Mouse (Mus musculus): ENCODE results near the gene Camta2.
A peak's percentile ranks its signal among the peaks of the same experiment; 100 is the strongest.

Gene Camta2

DNA sequence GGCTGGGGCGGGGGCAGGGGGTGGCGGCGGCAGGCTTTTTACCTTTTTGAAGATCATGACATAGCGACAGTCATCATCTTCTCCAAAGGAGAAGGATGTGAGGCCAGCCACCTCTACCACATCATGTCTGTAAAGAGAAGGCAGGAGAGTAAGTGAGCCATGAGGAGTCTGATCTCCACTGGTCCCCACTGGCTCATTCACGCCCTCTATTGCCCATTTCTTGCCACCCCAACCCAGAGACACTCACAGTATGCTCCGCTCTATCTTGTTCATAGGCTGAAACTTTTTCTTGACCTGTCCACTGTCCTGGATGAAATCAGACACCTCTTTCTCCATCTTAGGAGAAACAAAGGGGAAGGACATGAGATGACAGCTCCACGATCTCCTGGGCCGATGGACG is 23.2 kb downstream of the Camta2 start:
- peak; percentile 43 for DNase-seq (ENCODE audit: low read depth, low spot score)

DNA sequence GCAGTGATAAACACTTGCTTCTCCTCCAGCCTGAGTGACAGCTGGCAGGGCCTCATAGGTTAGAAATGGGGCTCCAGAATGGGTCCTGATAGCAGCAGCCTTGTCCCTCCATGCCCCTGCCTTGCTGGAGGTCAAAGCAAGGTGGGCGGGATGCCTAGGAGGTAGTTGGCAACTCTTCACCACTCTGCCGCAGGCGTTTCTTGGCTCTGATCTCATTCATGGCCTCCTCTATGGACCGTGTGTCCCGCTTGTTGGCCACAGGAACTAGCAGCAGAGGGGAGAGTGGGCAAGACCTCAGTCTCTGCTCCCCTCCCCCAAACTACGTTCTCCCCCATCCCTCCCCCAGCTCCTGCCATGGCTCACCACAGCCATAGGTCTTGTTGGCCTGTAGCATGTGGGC is 23.9 kb downstream of the Camta2 start:
- no peak for DNase-seq (ENCODE audit: low read depth, low spot score)

DNA sequence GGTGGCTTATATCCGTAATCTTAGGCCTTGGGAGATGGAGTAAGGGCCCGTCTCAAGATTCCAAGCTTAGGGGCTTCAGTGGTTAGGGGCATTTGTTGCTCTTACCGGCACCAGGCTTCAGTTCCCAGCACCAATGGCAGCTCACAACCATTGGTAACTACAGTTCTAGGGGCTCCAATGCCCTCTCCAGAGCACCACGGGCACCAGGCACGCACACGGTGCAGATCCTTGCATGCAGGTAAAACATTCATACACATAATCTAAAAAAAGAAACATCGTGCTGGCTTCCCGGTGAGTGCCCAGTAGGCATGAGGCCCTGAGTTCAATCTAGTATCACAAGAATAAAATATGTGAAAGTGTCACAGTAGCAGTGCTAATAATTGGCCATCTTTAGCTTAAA is 24.8 kb downstream of the Camta2 start:
- no peak for DNase-seq (ENCODE audit: low read depth, low spot score)

DNA sequence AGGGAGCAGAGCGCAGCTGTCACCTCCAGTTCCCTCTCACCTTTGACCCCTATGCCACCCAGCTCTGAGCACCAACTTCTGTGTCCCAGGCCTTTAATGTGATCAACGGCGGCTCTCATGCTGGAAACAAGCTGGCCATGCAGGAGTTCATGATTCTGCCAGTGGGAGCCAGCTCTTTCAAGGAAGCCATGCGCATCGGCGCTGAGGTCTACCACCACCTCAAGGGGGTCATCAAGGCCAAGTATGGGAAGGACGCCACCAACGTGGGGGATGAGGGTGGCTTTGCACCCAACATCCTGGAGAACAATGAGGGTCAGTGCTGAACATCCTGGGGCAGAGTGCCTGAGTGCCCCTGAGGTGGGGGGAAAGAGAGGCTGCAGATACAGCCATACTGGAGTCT is 27.3 kb downstream of the Camta2 start:
- no peak for DNase-seq (ENCODE audit: low read depth, low spot score)

GRCm38 (mm10) chr11:70658942-70659341 is 29.0 kb downstream of the Camta2 start:
- DNase-seq (ENCODE audit: low read depth, low spot score) = no peak

- no peak for DNase-seq (ENCODE audit: low read depth, low spot score)
Measured at GRCm38 (mm10) chr11:70658521-70658920, 29.4 kb downstream of the Camta2 start.

- no peak for DNase-seq (ENCODE audit: low read depth, low spot score)
Measured at GRCm38 (mm10) chr11:70657991-70658390, 29.9 kb downstream of the Camta2 start.

DNA sequence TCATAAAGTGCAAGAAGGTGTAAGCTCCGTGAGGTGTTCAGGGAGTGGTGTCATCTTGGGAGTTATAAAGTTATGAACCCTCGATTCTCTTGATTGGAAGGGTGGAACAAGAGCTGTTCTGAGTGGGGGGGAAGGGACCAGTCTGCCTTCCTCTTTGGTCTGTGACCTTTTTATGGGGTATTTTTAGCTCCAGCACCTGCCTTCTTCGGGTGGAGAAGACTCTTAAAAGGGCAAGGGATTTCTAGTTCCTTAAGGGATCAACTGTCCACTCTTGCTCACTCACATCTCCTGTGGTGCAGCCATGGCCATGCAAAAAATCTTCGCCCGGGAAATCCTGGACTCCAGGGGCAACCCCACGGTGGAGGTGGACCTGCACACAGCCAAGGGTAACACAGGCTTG is 30.3 kb downstream of the Camta2 start:
- peak; percentile 30 for DNase-seq (ENCODE audit: low read depth, low spot score)

DNA sequence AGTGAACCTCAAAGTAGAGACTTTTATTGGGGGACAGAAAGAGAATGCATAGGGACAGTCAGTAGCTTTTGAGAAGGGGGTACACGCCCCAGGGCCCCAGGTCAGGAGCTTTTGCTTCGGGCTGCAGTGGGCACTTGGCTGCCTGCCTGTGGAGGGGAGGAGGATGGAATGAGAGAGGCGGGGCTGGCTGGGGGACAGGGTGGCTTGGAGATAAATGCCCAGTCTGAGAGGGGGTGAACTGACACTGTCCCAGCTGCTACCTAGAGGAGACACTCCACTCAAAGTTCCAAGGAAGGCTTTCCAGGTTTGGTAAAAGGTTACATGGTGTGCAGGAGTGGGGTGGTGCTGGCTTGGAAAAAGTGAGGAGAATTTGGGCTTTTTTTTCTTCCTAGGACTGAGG is 30.9 kb downstream of the Camta2 start, which contains the start of gene Eno3:
Gene Eno3, plus strand, starts transcription at position 239 of the 400 bp plus-strand sequence.
- no peak for DNase-seq (ENCODE audit: low read depth, low spot score)

GRCm38 (mm10) chr11:70656456-70656927 is 31.4 kb downstream of the Camta2 start:
- DNase-seq (ENCODE audit: low read depth, low spot score) = peak; percentile 26

GRCm38 (mm10) chr11:70655571-70656455 is 32.1 kb downstream of the Camta2 start:
- DNase-seq (ENCODE audit: low read depth, low spot score) = peak; percentile 65

GRCm38 (mm10) chr11:70654923-70655570 is 32.9 kb downstream of the Camta2 start:
- DNase-seq (ENCODE audit: low read depth, low spot score) = peak; percentile 90

- DNase-seq (ENCODE audit: low read depth, low spot score) = peak; percentile 93
Measured at GRCm38 (mm10) chr11:70654198-70654922, 33.5 kb downstream of the Camta2 start, which contains the start of gene Pfn1. Pfn1 (minus strand) TSS chr11:70654644.

- DNase-seq (ENCODE audit: low read depth, low spot score) = peak; percentile 84
Measured at GRCm38 (mm10) chr11:70653345-70654197, 34.3 kb downstream of the Camta2 start.

DNA sequence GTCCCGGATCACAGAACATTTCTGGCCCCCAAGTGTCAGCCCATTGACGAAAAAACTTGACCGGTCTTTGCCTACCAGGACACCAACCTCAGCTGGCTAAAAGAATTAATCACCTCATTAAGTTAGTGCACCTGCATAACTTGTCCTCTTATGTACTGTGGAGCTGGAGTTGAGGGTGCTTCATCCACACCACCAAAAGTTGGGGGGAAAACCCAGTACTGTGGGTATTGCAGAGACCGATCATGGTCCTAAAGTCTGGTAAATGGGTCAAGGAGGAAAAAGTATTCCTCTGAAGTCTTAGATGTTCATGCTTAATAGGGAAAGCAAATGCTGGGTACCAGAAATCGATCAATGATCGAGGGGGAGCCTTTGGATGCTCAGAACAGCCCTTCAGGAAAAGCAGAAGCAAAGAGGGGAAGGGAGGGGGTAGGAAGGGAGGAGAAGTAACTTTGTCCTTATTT is 35.0 kb downstream of the Camta2 start:
- DNase-seq (ENCODE audit: low read depth, low spot score) = no peak

DNA sequence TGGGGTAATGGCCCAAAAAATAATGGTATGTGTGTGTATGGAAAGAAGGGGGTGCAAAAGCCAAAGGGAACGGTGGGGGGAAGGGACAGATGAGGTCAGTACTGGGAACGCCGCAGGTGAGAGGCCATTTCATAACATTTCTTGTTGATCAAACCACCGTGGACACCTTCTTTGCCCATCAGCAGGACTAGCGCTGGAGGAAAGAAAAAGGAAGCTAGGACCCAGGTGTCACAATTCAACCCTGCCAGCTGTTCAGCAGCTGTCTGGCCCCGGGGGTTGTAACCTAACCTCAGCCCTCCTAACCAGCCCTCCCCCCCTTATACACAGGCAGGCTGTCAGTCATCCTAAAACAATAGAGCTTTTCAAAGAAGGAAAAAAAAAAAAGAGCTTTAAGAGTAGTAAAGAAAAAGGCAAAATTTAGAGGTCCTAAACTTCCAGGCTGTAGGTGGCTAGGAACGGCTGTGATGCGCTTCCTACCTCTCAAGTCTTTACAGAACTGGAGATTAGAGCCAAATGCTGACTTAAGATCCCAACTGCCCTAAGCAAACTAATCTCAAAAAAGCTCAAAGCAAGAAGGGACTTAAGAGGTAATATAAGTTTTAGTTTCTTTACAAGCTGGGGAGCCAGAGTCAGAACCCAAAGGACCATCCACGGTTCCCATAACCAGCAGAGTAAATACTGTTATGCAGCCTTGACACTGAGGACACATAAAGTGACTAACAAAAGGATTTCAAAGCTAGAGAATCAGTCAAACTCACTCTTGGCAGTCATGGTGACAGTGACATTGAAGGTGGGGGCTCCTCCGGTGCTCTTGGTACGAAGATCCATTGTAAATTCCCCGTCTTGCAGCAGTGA is 35.6 kb downstream of the Camta2 start:
- peak; percentile 49 for DNase-seq (ENCODE audit: low read depth, low spot score)

- DNase-seq (ENCODE audit: low read depth, low spot score) = peak; percentile 58
Measured at GRCm38 (mm10) chr11:70651391-70651790, 36.5 kb downstream of the Camta2 start.

DNA sequence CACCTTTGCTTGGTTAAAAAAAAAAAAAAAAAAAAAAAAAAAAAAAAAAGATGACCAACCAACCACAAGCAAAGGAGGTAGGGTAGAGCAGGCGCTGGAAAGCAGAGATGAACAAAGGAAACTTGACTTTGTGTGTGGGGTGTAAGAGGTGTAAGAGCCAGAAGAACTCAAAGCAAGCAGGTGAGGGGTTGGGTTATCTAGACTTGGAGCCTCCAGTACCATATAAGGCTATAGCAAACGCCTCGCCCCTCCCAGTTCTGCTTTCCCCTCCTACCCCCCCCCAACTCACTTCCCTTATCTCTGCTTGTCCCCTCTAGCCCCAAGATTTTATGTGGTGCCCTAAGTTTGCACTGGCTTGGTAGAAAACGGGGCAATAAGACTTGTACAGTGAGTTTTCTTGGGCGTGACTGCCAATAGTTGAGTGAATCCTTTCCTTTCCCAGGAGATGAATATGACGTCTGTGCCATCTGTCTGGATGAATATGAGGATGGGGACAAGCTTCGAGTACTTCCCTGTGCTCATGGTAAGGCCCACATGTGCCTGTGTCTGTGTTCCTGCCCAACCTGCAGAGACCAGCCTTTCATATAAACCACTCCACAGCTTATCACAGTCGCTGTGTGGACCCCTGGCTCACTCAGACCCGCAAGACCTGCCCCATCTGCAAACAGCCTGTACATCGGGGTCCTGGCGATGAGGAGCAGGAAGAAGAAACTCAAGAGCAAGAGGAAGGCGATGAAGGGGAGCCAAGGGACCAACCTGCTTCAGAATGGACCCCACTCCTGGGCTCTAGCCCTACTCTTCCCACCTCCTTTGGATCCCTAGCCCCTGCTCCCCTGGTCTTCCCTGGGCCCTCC is 37.4 kb downstream of the Camta2 start:
- peak; percentile 86 for DNase-seq (ENCODE audit: low read depth, low spot score)

GRCm38 (mm10) chr11:70649185-70649734 is 38.6 kb downstream of the Camta2 start:
- DNase-seq (ENCODE audit: low read depth, low spot score) = peak; percentile 23

Measured in CD4-positive, CD25-positive, alpha-beta regulatory T cell, adult 2 months (primary cell).